Mouse (Mus musculus) heart, embryonic 12.5 days (tissue): ENCODE measurements around the gene Ssr1. TPM values are rescaled to one million over a fixed set of nuclear protein-coding genes. Genes with fewer than 3 reads are reported as not detected.

Source experiments
- polyA plus RNA-seq: library from polyadenylated mRNA; unstranded; fragments of >200 nt; fragmentation: Nextera tagmentation; extraction: Ambion mirVana; gene quantifications from 2 replicates; pipeline ENCODE4 v1.2.1, GENCODE M21; 2016

The Ssr1 gene
- polyA plus RNA-seq, 1 experiment from 2014 or later: 124 TPM

Other genes with a start within 250 kb of the Ssr1 start
- gene Rreb1, start 215.8 kb downstream of the Ssr1 start, polyA plus RNA-seq: 15.0 and 17.1 TPM in 2 replicates
- gene Riok1, start 42.8 kb upstream of the Ssr1 start, polyA plus RNA-seq: 34.2 and 36.7 TPM in 2 replicates
- 1.3 TPM in 2 replicates for gene Cage1, start 42.9 kb upstream of the Ssr1 start, polyA plus RNA-seq
- gene Dsp, start 157.1 kb upstream of the Ssr1 start, polyA plus RNA-seq: 48.7 and 55.8 TPM in 2 replicates
- 28.2 and 30.2 TPM in 2 replicates for gene Snrnp48, start 210.7 kb upstream of the Ssr1 start, polyA plus RNA-seq